Mouse (Mus musculus): Measurements from ENCODE around the gene 2200002J24Rik. TPM values are rescaled to one million over a fixed set of nuclear protein-coding genes. Genes with fewer than 3 reads are reported as not detected.

2200002J24Rik gene
- polyA plus RNA-seq, 1 experiment from 2014 or later: not detected

- Histone ChIP-seq H3K27me3 (replicated peaks; ENCODE audit: control insufficient read depth, insufficient read depth, low read length) (no peaks in the 10 kb centered on the region), H3K9ac (replicated peaks; ENCODE audit: low read depth, low read length) (no peak overlapping the region), H3K36me3 (ENCODE audit: control insufficient read depth, insufficient read depth) (peaks cover 3% of the 10 kb centered on the region), H3K9me3 (ENCODE audit: control insufficient read depth, low read length) (no peaks in the 10 kb centered on the region), H3K4me1 (replicated peaks; ENCODE audit: control insufficient read depth, insufficient read depth, low read length) (no peaks in the 10 kb centered on the region), H3K27ac (ENCODE audit: low read length) (no peak overlapping the region), H3K4me2 (ENCODE audit: low read length) (no peak overlapping the region), H3K4me3 (replicated peaks; ENCODE audit: low read length) (no peak overlapping the region)
- no peak for ATAC-seq
- WGBS: 48% methylated on average over 4 of the region's 4 CpGs
Measured at GRCm38 (mm10) chr7:30744022-30744598, 45.4 kb downstream of the 2200002J24Rik start.

GRCm38 (mm10) chr7:30747525-30748204 is 48.9 kb downstream of the 2200002J24Rik start:
- no peaks in the 10 kb centered on the region; the same call in 1 of the 2 replicates for H3K36me3 ChIP-seq (ENCODE audit: control insufficient read depth, insufficient read depth)
- H3K27me3 ChIP-seq (replicated peaks; ENCODE audit: control insufficient read depth, insufficient read depth, low read length): no peaks in the 10 kb centered on the region
- H3K4me3 ChIP-seq (replicated peaks; ENCODE audit: low read length): no peak overlapping the region
- no peak overlapping the region for H3K4me2 ChIP-seq (ENCODE audit: low read length)
- 86% methylated on average over 7 of the region's 7 CpGs for WGBS
- H3K9me3 ChIP-seq (ENCODE audit: control insufficient read depth, low read length): no peaks in the 10 kb centered on the region
- no peak overlapping the region for H3K9ac ChIP-seq (replicated peaks; ENCODE audit: low read depth, low read length)
- no peak for ATAC-seq
- no peaks in the 10 kb centered on the region for H3K4me1 ChIP-seq (replicated peaks; ENCODE audit: control insufficient read depth, insufficient read depth, low read length)
- no peak overlapping the region for H3K27ac ChIP-seq (ENCODE audit: low read length)

Other genes with a start within 250 kb of the 2200002J24Rik start
- gene Kirrel2, start 241.2 kb upstream of the 2200002J24Rik start, polyA plus RNA-seq (2015; fragmentation: Nextera tagmentation; extraction: Ambion mirVana): 0.22 and 0.43 TPM in 2 replicates
- not detected in 2 replicates for gene Nphs1, start 240.6 kb upstream of the 2200002J24Rik start, polyA plus RNA-seq (2015; fragmentation: Nextera tagmentation; extraction: Ambion mirVana)
- not detected in 2 replicates for gene Prodh2, start 205.3 kb upstream of the 2200002J24Rik start, polyA plus RNA-seq (2015; fragmentation: Nextera tagmentation; extraction: Ambion mirVana)
- gene Arhgap33, start 163.9 kb upstream of the 2200002J24Rik start, polyA plus RNA-seq (2015; fragmentation: Nextera tagmentation; extraction: Ambion mirVana): 122 and 148 TPM in 2 replicates
- gene Hspb6, start 146.7 kb upstream of the 2200002J24Rik start, polyA plus RNA-seq (2015; fragmentation: Nextera tagmentation; extraction: Ambion mirVana): 9.3 and 11.1 TPM in 2 replicates
- gene Proser3, start 146.6 kb upstream of the 2200002J24Rik start, polyA plus RNA-seq (2015; fragmentation: Nextera tagmentation; extraction: Ambion mirVana): 8.8 and 13.5 TPM in 2 replicates
- 52.9 and 55.1 TPM in 2 replicates for gene Lin37, start 139.1 kb upstream of the 2200002J24Rik start, polyA plus RNA-seq (2015; fragmentation: Nextera tagmentation; extraction: Ambion mirVana)
- gene U2af1l4, start 135.6 kb upstream of the 2200002J24Rik start, polyA plus RNA-seq (2015; fragmentation: Nextera tagmentation; extraction: Ambion mirVana): 107 and 111 TPM in 2 replicates
- gene Gm49396, start 135.6 kb upstream of the 2200002J24Rik start, polyA plus RNA-seq (2015; fragmentation: Nextera tagmentation; extraction: Ambion mirVana): 23.5 and 28.5 TPM in 2 replicates
- gene Psenen, start 135.3 kb upstream of the 2200002J24Rik start, polyA plus RNA-seq (2015; fragmentation: Nextera tagmentation; extraction: Ambion mirVana): 117 and 121 TPM in 2 replicates
- gene Igflr1, start 133.5 kb upstream of the 2200002J24Rik start, polyA plus RNA-seq (2015; fragmentation: Nextera tagmentation; extraction: Ambion mirVana): 5.8 and 6.3 TPM in 2 replicates
- gene Kmt2b, start 110.2 kb upstream of the 2200002J24Rik start, polyA plus RNA-seq (2015; fragmentation: Nextera tagmentation; extraction: Ambion mirVana): 8.7 and 15.6 TPM in 2 replicates
- gene Zbtb32, start 100.0 kb upstream of the 2200002J24Rik start, polyA plus RNA-seq (2015; fragmentation: Nextera tagmentation; extraction: Ambion mirVana): 0.22 and 0.23 TPM in 2 replicates
- 0.34 and 0.40 TPM in 2 replicates for gene Upk1a, start 86.1 kb upstream of the 2200002J24Rik start, polyA plus RNA-seq (2015; fragmentation: Nextera tagmentation; extraction: Ambion mirVana)
- gene Cox6b1, start 72.8 kb upstream of the 2200002J24Rik start, polyA plus RNA-seq (2015; fragmentation: Nextera tagmentation; extraction: Ambion mirVana): 860 and 869 TPM in 2 replicates
- not detected in 2 replicates for gene Etv2, start 63.1 kb upstream of the 2200002J24Rik start, polyA plus RNA-seq (2015; fragmentation: Nextera tagmentation; extraction: Ambion mirVana)
- gene Rbm42, start 48.6 kb upstream of the 2200002J24Rik start, polyA plus RNA-seq (2015; fragmentation: Nextera tagmentation; extraction: Ambion mirVana): 153 and 155 TPM in 2 replicates
- gene Haus5, start 33.9 kb upstream of the 2200002J24Rik start, polyA plus RNA-seq (2015; fragmentation: Nextera tagmentation; extraction: Ambion mirVana): 34.0 and 34.5 TPM in 2 replicates
- not detected in 2 replicates for gene Pmis2, start 27.3 kb upstream of the 2200002J24Rik start, polyA plus RNA-seq (2015; fragmentation: Nextera tagmentation; extraction: Ambion mirVana)
- 1.3 and 2.4 TPM in 2 replicates for gene Atp4a, start 13.3 kb downstream of the 2200002J24Rik start, polyA plus RNA-seq (2015; fragmentation: Nextera tagmentation; extraction: Ambion mirVana)
- gene Tmem147, start 30.6 kb downstream of the 2200002J24Rik start, polyA plus RNA-seq (2015; fragmentation: Nextera tagmentation; extraction: Ambion mirVana): 202 and 214 TPM in 2 replicates
- 0.68 and 1.1 TPM in 2 replicates for gene Gapdhs, start 44.8 kb downstream of the 2200002J24Rik start, polyA plus RNA-seq (2015; fragmentation: Nextera tagmentation; extraction: Ambion mirVana)
- 2.2 and 2.3 TPM in 2 replicates for gene Sbsn, start 52.5 kb downstream of the 2200002J24Rik start, polyA plus RNA-seq (2015; fragmentation: Nextera tagmentation; extraction: Ambion mirVana)
- gene Dmkn, start 64.8 kb downstream of the 2200002J24Rik start, polyA plus RNA-seq (2015; fragmentation: Nextera tagmentation; extraction: Ambion mirVana): 1.1 and 2.2 TPM in 2 replicates
- gene Krtdap, start 89.0 kb downstream of the 2200002J24Rik start, polyA plus RNA-seq (2015; fragmentation: Nextera tagmentation; extraction: Ambion mirVana): 3.9 TPM in 1 of 2 replicates, not detected in the other
- 0.14 TPM in 1 of 2 replicates, not detected in the other for gene Ffar2, start 124.8 kb downstream of the 2200002J24Rik start, polyA plus RNA-seq (2015; fragmentation: Nextera tagmentation; extraction: Ambion mirVana)
- not detected in 2 replicates for gene Ffar3, start 157.3 kb downstream of the 2200002J24Rik start, polyA plus RNA-seq (2015; fragmentation: Nextera tagmentation; extraction: Ambion mirVana)
- gene Ffar1, start 162.6 kb downstream of the 2200002J24Rik start, polyA plus RNA-seq (2015; fragmentation: Nextera tagmentation; extraction: Ambion mirVana): not detected in 2 replicates
- gene Cd22, start 181.4 kb downstream of the 2200002J24Rik start, polyA plus RNA-seq (2015; fragmentation: Nextera tagmentation; extraction: Ambion mirVana): 0.25 TPM in 1 of 2 replicates, not detected in the other
- 1.0 and 1.8 TPM in 2 replicates for gene Mag, start 215.9 kb downstream of the 2200002J24Rik start, polyA plus RNA-seq (2015; fragmentation: Nextera tagmentation; extraction: Ambion mirVana)
- not detected in 2 replicates for gene Hamp2, start 225.8 kb downstream of the 2200002J24Rik start, polyA plus RNA-seq (2015; fragmentation: Nextera tagmentation; extraction: Ambion mirVana)
- gene Hamp, start 245.1 kb downstream of the 2200002J24Rik start, polyA plus RNA-seq (2015; fragmentation: Nextera tagmentation; extraction: Ambion mirVana): not detected in 2 replicates